Mouse (Mus musculus): ENCODE measurements around the gene Cfap43. TPM values are rescaled to one million over a fixed set of nuclear protein-coding genes. Genes with fewer than 3 reads are reported as not detected.

Gene Cfap43
- polyA plus RNA-seq, 1 experiment from 2014 or later, result not detected

GRCm38 (mm10) chr19:47936490-47936889 is 17.4 kb upstream of the Cfap43 start:
- Histone ChIP-seq H3K4me3 (ENCODE audit: low read depth, low read length) (no peak overlapping the region), H3K4me2 (ENCODE audit: low read depth, low read length) (no peak overlapping the region), H3K36me3 (ENCODE audit: control insufficient read depth, insufficient read depth) (no peaks in the 10 kb centered on the region), H3K9ac (ENCODE audit: low read depth, low read length) (no peak overlapping the region), H3K27ac (ENCODE audit: low read length) (no peak overlapping the region), H3K9me3 (replicated peaks; ENCODE audit: control insufficient read depth, low read length) (no peaks in the 10 kb centered on the region), H3K4me1 (ENCODE audit: control insufficient read depth, low read depth, low read length) (peaks cover 6% of the 10 kb centered on the region), H3K27me3 (ENCODE audit: control insufficient read depth, insufficient read depth, low read depth, low read length) (peaks cover 17% of the 10 kb centered on the region)
- no peak for ATAC-seq (ENCODE audit: low read depth)
- 61% methylated on average over 11 of the region's 11 CpGs for WGBS (ENCODE audit: insufficient replicate concordance)

- H3K4me2 ChIP-seq (ENCODE audit: low read depth, low read length), result no peak overlapping the region
- ATAC-seq (ENCODE audit: low read depth), result no peak
- 70% methylated on average over 6 of the region's 6 CpGs for WGBS (ENCODE audit: insufficient replicate concordance)
- H3K27ac ChIP-seq (ENCODE audit: low read length), result no peak overlapping the region
- H3K4me3 ChIP-seq (ENCODE audit: low read depth, low read length), result no peak overlapping the region
- H3K9ac ChIP-seq (ENCODE audit: low read depth, low read length), result no peak overlapping the region
- H3K4me1 ChIP-seq (ENCODE audit: control insufficient read depth, low read depth, low read length), result peaks cover 6% of the 10 kb centered on the region
- no peaks in the 10 kb centered on the region for H3K36me3 ChIP-seq (ENCODE audit: control insufficient read depth, insufficient read depth)
- peaks cover 17% of the 10 kb centered on the region for H3K27me3 ChIP-seq (ENCODE audit: control insufficient read depth, insufficient read depth, low read depth, low read length)
- H3K9me3 ChIP-seq (replicated peaks; ENCODE audit: control insufficient read depth, low read length), result no peaks in the 10 kb centered on the region
Measured at GRCm38 (mm10) chr19:47935530-47935929, 16.4 kb upstream of the Cfap43 start.

- H3K9me3 ChIP-seq (replicated peaks; ENCODE audit: control insufficient read depth, low read length), result no peaks in the 10 kb centered on the region
- H3K4me3 ChIP-seq (ENCODE audit: low read depth, low read length), result no peak overlapping the region
- 68% methylated on average over 16 of the region's 16 CpGs for WGBS (ENCODE audit: insufficient replicate concordance)
- ATAC-seq (ENCODE audit: low read depth), result no peak
- no peak overlapping the region for H3K27ac ChIP-seq (ENCODE audit: low read length)
- H3K36me3 ChIP-seq (ENCODE audit: control insufficient read depth, insufficient read depth), result no peaks in the 10 kb centered on the region
- peaks cover 17% of the 10 kb centered on the region for H3K27me3 ChIP-seq (ENCODE audit: control insufficient read depth, insufficient read depth, low read depth, low read length)
- H3K4me2 ChIP-seq (ENCODE audit: low read depth, low read length), result no peak overlapping the region
- peaks cover 6% of the 10 kb centered on the region for H3K4me1 ChIP-seq (ENCODE audit: control insufficient read depth, low read depth, low read length)
- no peak overlapping the region for H3K9ac ChIP-seq (ENCODE audit: low read depth, low read length)
Measured at GRCm38 (mm10) chr19:47934636-47935238, 15.7 kb upstream of the Cfap43 start.

- Histone ChIP-seq H3K4me3 (ENCODE audit: low read depth, low read length) (no peak overlapping the region), H3K9me3 (replicated peaks; ENCODE audit: control insufficient read depth, low read length) (no peaks in the 10 kb centered on the region), H3K27me3 (ENCODE audit: control insufficient read depth, insufficient read depth, low read depth, low read length) (peaks cover 17% of the 10 kb centered on the region), H3K4me2 (ENCODE audit: low read depth, low read length) (no peak overlapping the region), H3K9ac (ENCODE audit: low read depth, low read length) (no peak overlapping the region), H3K27ac (ENCODE audit: low read length) (no peak overlapping the region), H3K4me1 (ENCODE audit: control insufficient read depth, low read depth, low read length) (peaks cover 6% of the 10 kb centered on the region), H3K36me3 (ENCODE audit: control insufficient read depth, insufficient read depth) (no peaks in the 10 kb centered on the region)
- no peak for ATAC-seq (ENCODE audit: low read depth)
- WGBS (ENCODE audit: insufficient replicate concordance), result 73% methylated on average over 8 of the region's 8 CpGs
Measured at GRCm38 (mm10) chr19:47934146-47934545, 15.1 kb upstream of the Cfap43 start.

- 32% methylated on average over 7 of the region's 7 CpGs for WGBS (ENCODE audit: insufficient replicate concordance)
- Histone ChIP-seq H3K9me3 (replicated peaks; ENCODE audit: control insufficient read depth, low read length) (no peaks in the 10 kb centered on the region), H3K27ac (ENCODE audit: low read length) (no peak overlapping the region), H3K36me3 (ENCODE audit: control insufficient read depth, insufficient read depth) (no peaks in the 10 kb centered on the region), H3K4me1 (ENCODE audit: control insufficient read depth, low read depth, low read length) (no peaks in the 10 kb centered on the region; the same call in 1 of the 2 replicates), H3K9ac (ENCODE audit: low read depth, low read length) (no peak overlapping the region), H3K4me2 (ENCODE audit: low read depth, low read length) (no peak overlapping the region), H3K4me3 (ENCODE audit: low read depth, low read length) (no peak overlapping the region), H3K27me3 (ENCODE audit: control insufficient read depth, insufficient read depth, low read depth, low read length) (no peaks in the 10 kb centered on the region; the same call in 1 of the 2 replicates)
- ATAC-seq (ENCODE audit: low read depth), result no peak
Measured at GRCm38 (mm10) chr19:47931982-47932638, 13.0 kb upstream of the Cfap43 start.

- H3K4me3 ChIP-seq (ENCODE audit: low read depth, low read length), result no peak overlapping the region
- ATAC-seq (ENCODE audit: low read depth), result no peak
- no peak overlapping the region for H3K27ac ChIP-seq (ENCODE audit: low read length)
- H3K9ac ChIP-seq (ENCODE audit: low read depth, low read length), result no peak overlapping the region
- H3K9me3 ChIP-seq (replicated peaks; ENCODE audit: control insufficient read depth, low read length), result no peaks in the 10 kb centered on the region
- 69% methylated on average over 4 of the region's 4 CpGs for WGBS (ENCODE audit: insufficient replicate concordance)
- H3K4me1 ChIP-seq (ENCODE audit: control insufficient read depth, low read depth, low read length), result no peaks in the 10 kb centered on the region
- H3K27me3 ChIP-seq (ENCODE audit: control insufficient read depth, insufficient read depth, low read depth, low read length), result no peaks in the 10 kb centered on the region
- no peak overlapping the region for H3K4me2 ChIP-seq (ENCODE audit: low read depth, low read length)
- no peaks in the 10 kb centered on the region for H3K36me3 ChIP-seq (ENCODE audit: control insufficient read depth, insufficient read depth)
Measured at GRCm38 (mm10) chr19:47929043-47929442, 10.0 kb upstream of the Cfap43 start.

- 42% methylated on average over 2 of the region's 2 CpGs for WGBS (ENCODE audit: insufficient replicate concordance)
- no peak overlapping the region for H3K4me2 ChIP-seq (ENCODE audit: low read depth, low read length)
- no peak for ATAC-seq (ENCODE audit: low read depth)
- no peak overlapping the region for H3K4me3 ChIP-seq (ENCODE audit: low read depth, low read length)
- H3K9ac ChIP-seq (ENCODE audit: low read depth, low read length), result no peak overlapping the region
- no peaks in the 10 kb centered on the region for H3K4me1 ChIP-seq (ENCODE audit: control insufficient read depth, low read depth, low read length)
- H3K27me3 ChIP-seq (ENCODE audit: control insufficient read depth, insufficient read depth, low read depth, low read length), result no peaks in the 10 kb centered on the region
- no peak overlapping the region for H3K27ac ChIP-seq (ENCODE audit: low read length)
- H3K36me3 ChIP-seq (ENCODE audit: control insufficient read depth, insufficient read depth), result no peaks in the 10 kb centered on the region
- H3K9me3 ChIP-seq (replicated peaks; ENCODE audit: control insufficient read depth, low read length), result no peaks in the 10 kb centered on the region
Measured at GRCm38 (mm10) chr19:47927032-47927431, 7.9 kb upstream of the Cfap43 start.

- Histone ChIP-seq H3K27me3 (ENCODE audit: control insufficient read depth, insufficient read depth, low read depth, low read length) (no peaks in the 10 kb centered on the region), H3K4me1 (ENCODE audit: control insufficient read depth, low read depth, low read length) (no peaks in the 10 kb centered on the region), H3K36me3 (ENCODE audit: control insufficient read depth, insufficient read depth) (no peaks in the 10 kb centered on the region), H3K4me2 (ENCODE audit: low read depth, low read length) (no peak overlapping the region), H3K9ac (ENCODE audit: low read depth, low read length) (no peak overlapping the region), H3K9me3 (replicated peaks; ENCODE audit: control insufficient read depth, low read length) (no peaks in the 10 kb centered on the region), H3K4me3 (ENCODE audit: low read depth, low read length) (no peak overlapping the region), H3K27ac (ENCODE audit: low read length) (no peak overlapping the region)
- no peak for ATAC-seq (ENCODE audit: low read depth)
- 62% methylated on average over 7 of the region's 7 CpGs for WGBS (ENCODE audit: insufficient replicate concordance)
Measured at GRCm38 (mm10) chr19:47925819-47926218, 6.7 kb upstream of the Cfap43 start.

- Histone ChIP-seq H3K4me1 (ENCODE audit: control insufficient read depth, low read depth, low read length) (peaks cover 18% of the 10 kb centered on the region), H3K27ac (ENCODE audit: low read length) (peak overlapping the region; percentile 68; the same call in 1 of the 2 replicates), H3K36me3 (ENCODE audit: control insufficient read depth, insufficient read depth) (no peaks in the 10 kb centered on the region), H3K4me3 (ENCODE audit: low read depth, low read length) (peak overlapping the region; percentile 81), H3K9me3 (replicated peaks; ENCODE audit: control insufficient read depth, low read length) (no peaks in the 10 kb centered on the region), H3K4me2 (ENCODE audit: low read depth, low read length) (peak overlapping the region; percentile 87), H3K27me3 (ENCODE audit: control insufficient read depth, insufficient read depth, low read depth, low read length) (no peaks in the 10 kb centered on the region), H3K9ac (ENCODE audit: low read depth, low read length) (peak overlapping the region; percentile 42)
- no peak for ATAC-seq (ENCODE audit: low read depth)
- 5% methylated on average over 8 of the region's 8 CpGs for WGBS (ENCODE audit: insufficient replicate concordance)
Measured at GRCm38 (mm10) chr19:47919966-47920375, 884 bp upstream of the Cfap43 start.

All from liver, embryonic 16.5 days (tissue).